Mouse (Mus musculus) ES-CJ7 (cell line): ENCODE measurements around the gene Gm2237.
"Not testable (repeated sequence)": the region's sequence is repeated elsewhere in the genome, so short reads cannot be mapped to it uniquely, and the experiment has no call there.

Source experiments
- DNase-seq: peaks from one replicate; pipeline ENCODE4 v3.0.0; 2011; ENCODE audit warnings: low read depth, low spot score

Gene Gm2237

DNA sequence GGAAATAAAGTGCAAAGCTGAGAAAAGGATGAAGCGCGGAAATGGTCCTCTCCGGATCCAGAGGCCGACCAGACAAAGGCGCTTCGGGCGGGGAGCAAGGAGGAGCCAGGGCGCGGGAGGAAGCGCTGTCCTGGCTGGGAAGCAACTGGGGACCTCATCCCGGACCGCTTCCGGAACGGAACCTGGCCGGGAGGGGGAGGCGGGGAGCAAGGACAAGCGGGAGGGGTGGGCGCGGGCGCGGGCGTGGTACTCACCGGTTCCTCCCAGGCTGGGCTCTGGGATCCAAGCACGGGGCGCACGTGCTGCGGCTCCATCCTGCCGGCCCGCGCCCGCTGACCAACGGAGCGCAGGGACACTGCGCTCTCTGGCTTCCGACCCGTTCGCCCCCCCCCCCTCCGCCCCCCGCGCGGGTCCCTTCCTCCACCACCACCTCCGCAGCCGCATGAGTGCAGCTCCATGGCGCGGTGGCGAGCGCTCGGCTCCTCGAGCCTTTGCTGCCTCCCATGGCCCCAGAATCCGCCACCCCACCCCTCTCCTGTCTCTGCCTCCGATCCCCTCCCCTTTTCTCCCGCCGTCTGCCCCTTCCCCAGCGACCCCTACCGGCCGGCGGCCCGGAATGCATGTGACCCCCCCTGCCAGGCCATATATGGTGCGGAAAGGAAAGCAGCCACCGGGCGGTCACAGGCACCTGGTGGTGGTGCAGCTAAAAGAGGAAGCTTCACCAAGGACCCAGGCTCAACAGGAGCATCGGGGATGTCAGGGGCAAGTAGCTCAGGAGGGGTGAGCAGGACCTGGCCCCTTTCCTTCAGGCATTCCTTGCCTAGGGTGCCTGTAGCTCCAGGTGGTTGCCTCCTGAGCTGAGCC lies at the start of gene Gm2237:
Gene Gm2237 (minus strand): TSS at position 332 of the 864 bp plus-strand sequence.
- not testable (repeated sequence) for DNase-seq

- not testable (repeated sequence) for DNase-seq
Measured at GRCm38 (mm10) chr14:19602481-19602880, 17.5 kb upstream of the Gm2237 start, which contains the start of gene Gm5458. Gm5458 (minus strand) TSS chr14:19602581.

DNA sequence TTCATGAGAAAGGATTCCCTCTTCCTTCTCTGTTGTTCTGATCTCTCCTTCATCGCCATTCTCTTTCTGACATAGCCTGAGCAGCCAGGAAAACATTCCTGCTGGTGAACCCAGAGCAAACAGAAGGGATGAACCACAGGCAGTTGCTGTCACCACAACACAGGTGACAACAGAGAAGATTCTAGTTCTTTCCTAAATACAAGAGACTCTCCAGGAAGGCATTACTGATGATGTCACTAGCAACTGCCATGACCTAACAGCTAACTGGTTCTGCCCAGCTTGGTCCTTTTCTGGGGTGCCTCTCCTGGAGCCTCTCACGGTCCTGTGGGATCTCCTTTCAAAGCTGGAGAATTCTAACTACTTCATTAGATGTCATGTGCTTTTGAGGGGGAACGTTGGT lies 35.1 kb downstream of the Gm2237 start, which contains the start of gene Gm2244:
Gene Gm2244 (minus strand): TSS at position 101 of the 400 bp plus-strand sequence.
- not testable (repeated sequence) for DNase-seq
